Mouse (Mus musculus): ENCODE data around the gene Sirt5. TPM values are rescaled to one million over a fixed set of nuclear protein-coding genes. Genes with fewer than 3 reads are reported as not detected.
A peak's percentile ranks its signal among the peaks of the same experiment; 100 is the strongest.

Gene Sirt5
- polyA plus RNA-seq, 1 experiment from 2014 or later: 25.5 TPM

- Histone ChIP-seq H3K9ac (no peak overlapping the region), H3K27ac (replicated peaks) (no peak overlapping the region), H3K4me1 (peaks cover 19% of the 10 kb centered on the region), H3K4me3 (no peak overlapping the region), H3K36me3 (no peaks in the 10 kb centered on the region), H3K4me2 (no peak overlapping the region), H3K27me3 (replicated peaks) (no peaks in the 10 kb centered on the region), H3K9me3 (no peaks in the 10 kb centered on the region)
- 78% methylated on average over 8 of the region's 8 CpGs for WGBS
- ATAC-seq (ENCODE audit: extremely low read depth, insufficient number of reproducible peaks, low FRiP score, low TSS enrichment): no peak
Measured at GRCm38 (mm10) chr13:43349376-43349775, 15.9 kb upstream of the Sirt5 start.

GRCm38 (mm10) chr13:43350489-43351169 is 14.7 kb upstream of the Sirt5 start:
- Histone ChIP-seq H3K27ac (replicated peaks) (0 out of 2 replicates have a peak overlapping the region, but pooled peaks have one; percentile 4), H3K9ac (no peak overlapping the region), H3K27me3 (replicated peaks) (no peaks in the 10 kb centered on the region), H3K4me2 (no peak overlapping the region), H3K4me1 (peaks cover 31% of the 10 kb centered on the region), H3K36me3 (no peaks in the 10 kb centered on the region), H3K4me3 (no peak overlapping the region), H3K9me3 (no peaks in the 10 kb centered on the region)
- WGBS: 49% methylated on average over 9 of the region's 9 CpGs
- no peak for ATAC-seq (ENCODE audit: extremely low read depth, insufficient number of reproducible peaks, low FRiP score, low TSS enrichment)

DNA sequence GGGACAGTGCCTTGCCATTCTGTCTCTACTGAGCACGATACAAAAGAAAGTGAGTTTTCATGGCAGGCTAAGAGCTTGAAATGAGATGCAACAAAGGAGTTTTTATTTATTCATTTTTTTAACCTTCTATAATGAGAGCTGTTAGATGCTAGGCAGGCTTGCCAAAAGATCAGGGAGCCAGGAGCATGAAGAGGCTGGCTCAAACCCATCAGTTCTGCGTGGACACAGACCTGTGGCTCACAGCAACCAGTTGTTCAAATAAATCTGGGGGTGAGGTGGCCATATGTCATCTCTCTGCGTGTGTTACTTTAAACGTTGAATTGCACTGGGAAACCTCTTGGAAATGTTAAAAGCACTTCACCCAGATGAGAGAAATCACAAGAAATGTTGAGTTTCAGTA is 11.9 kb upstream of the Sirt5 start:
- H3K36me3 ChIP-seq: no peaks in the 10 kb centered on the region
- no peak overlapping the region for H3K27ac ChIP-seq (replicated peaks)
- H3K4me2 ChIP-seq: no peak overlapping the region
- no peak for ATAC-seq (ENCODE audit: extremely low read depth, insufficient number of reproducible peaks, low FRiP score, low TSS enrichment)
- WGBS: 75% methylated on average over 4 of the region's 4 CpGs
- H3K9ac ChIP-seq: no peak overlapping the region
- H3K4me1 ChIP-seq: peaks cover 30% of the 10 kb centered on the region
- H3K9me3 ChIP-seq: no peaks in the 10 kb centered on the region
- no peaks in the 10 kb centered on the region for H3K27me3 ChIP-seq (replicated peaks)
- no peak overlapping the region for H3K4me3 ChIP-seq

DNA sequence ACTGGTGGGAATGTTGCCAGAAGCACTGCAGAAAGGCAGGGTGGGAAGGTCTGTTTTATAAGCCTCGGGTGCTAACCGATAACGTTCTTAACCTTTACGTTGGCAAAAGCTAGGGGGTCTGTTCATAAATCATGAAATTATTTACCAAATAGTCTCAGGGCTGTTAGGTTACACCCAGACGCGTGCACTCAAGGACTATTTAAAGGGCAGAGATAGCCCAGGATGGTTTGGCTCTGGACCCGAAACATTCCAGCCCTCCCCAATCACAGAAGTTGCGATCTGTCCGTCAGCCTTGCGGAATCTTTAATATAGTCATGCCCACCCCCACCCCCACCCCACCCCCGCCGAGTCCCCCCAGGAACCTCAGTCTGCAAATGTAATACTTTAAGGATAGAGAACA is 10.9 kb upstream of the Sirt5 start:
- ATAC-seq (ENCODE audit: extremely low read depth, insufficient number of reproducible peaks, low FRiP score, low TSS enrichment): no peak
- Histone ChIP-seq H3K4me2 (peak overlapping the region; percentile 49), H3K4me3 (no peak overlapping the region), H3K9ac (peak overlapping the region; percentile 4; the same call in 1 of the 2 replicates), H3K36me3 (no peaks in the 10 kb centered on the region), H3K27ac (replicated peaks) (no peak overlapping the region), H3K9me3 (no peaks in the 10 kb centered on the region), H3K27me3 (replicated peaks) (no peaks in the 10 kb centered on the region), H3K4me1 (peaks cover 27% of the 10 kb centered on the region)
- WGBS: 35% methylated on average over 12 of the region's 12 CpGs

- no peak overlapping the region for H3K4me3 ChIP-seq
- no peak overlapping the region for H3K9ac ChIP-seq
- no peak for ATAC-seq (ENCODE audit: extremely low read depth, insufficient number of reproducible peaks, low FRiP score, low TSS enrichment)
- no peaks in the 10 kb centered on the region for H3K36me3 ChIP-seq
- H3K27ac ChIP-seq (replicated peaks): no peak overlapping the region
- no peak overlapping the region for H3K4me2 ChIP-seq
- H3K4me1 ChIP-seq: peaks cover 18% of the 10 kb centered on the region
- 80% methylated on average over 14 of the region's 14 CpGs for WGBS
- H3K9me3 ChIP-seq: no peaks in the 10 kb centered on the region
- no peaks in the 10 kb centered on the region for H3K27me3 ChIP-seq (replicated peaks)
Measured at GRCm38 (mm10) chr13:43356346-43357125, 8.8 kb upstream of the Sirt5 start.

GRCm38 (mm10) chr13:43360534-43360933 is 4.8 kb upstream of the Sirt5 start:
- 52% methylated on average over 6 of the region's 6 CpGs for WGBS

GRCm38 (mm10) chr13:43362353-43362752 is 2.9 kb upstream of the Sirt5 start:
- Histone ChIP-seq H3K36me3 (no peaks in the 10 kb centered on the region), H3K4me1 (peaks cover 10% of the 10 kb centered on the region), H3K9ac (no peak overlapping the region), H3K27me3 (replicated peaks) (no peaks in the 10 kb centered on the region), H3K27ac (replicated peaks) (no peak overlapping the region), H3K4me3 (no peak overlapping the region), H3K4me2 (no peak overlapping the region), H3K9me3 (no peaks in the 10 kb centered on the region)
- ATAC-seq (ENCODE audit: extremely low read depth, insufficient number of reproducible peaks, low FRiP score, low TSS enrichment): no peak
- 77% methylated on average over 9 of the region's 9 CpGs for WGBS

More at GRCm38 (mm10) chr13:43360534-43360933, 4.8 kb upstream of the Sirt5 start:
- Histone ChIP-seq H3K27me3 (replicated peaks) (no peaks in the 10 kb centered on the region), H3K9me3 (no peaks in the 10 kb centered on the region), H3K4me2 (no peak overlapping the region), H3K4me1 (peaks cover 7% of the 10 kb centered on the region), H3K27ac (replicated peaks) (no peak overlapping the region), H3K4me3 (no peak overlapping the region), H3K36me3 (no peaks in the 10 kb centered on the region), H3K9ac (no peak overlapping the region)
- ATAC-seq (ENCODE audit: extremely low read depth, insufficient number of reproducible peaks, low FRiP score, low TSS enrichment): no peak

DNA sequence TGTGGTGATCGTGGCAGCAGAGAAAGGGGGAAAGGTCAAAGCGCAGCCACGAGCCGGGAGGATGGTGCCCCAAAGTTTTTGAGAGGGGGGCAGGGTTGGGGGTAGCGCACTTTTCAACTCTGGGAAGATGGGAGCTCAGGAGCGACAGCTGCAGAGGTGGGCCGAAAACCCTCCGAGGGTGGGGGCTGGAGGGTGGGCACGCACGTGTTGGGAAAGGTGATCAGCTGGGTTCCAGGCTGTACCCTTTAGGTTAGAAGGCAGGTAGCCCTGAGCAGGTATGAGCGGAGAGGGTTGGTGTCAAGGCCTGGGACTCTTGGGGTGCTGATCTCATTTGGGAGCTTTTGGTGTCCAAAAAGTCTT is 509 bp downstream of the Sirt5 start:
- peak overlapping the region; percentile 64 for H3K27ac ChIP-seq (replicated peaks)
- peak overlapping the region; percentile 68 for H3K4me3 ChIP-seq
- ATAC-seq (ENCODE audit: extremely low read depth, insufficient number of reproducible peaks, low FRiP score, low TSS enrichment): no peak
- 8% methylated on average over 11 of the region's 11 CpGs for WGBS
- H3K4me2 ChIP-seq: peak overlapping the region; percentile 78
- H3K9ac ChIP-seq: peak overlapping the region; percentile 85
- peaks cover 10% of the 10 kb centered on the region for H3K4me1 ChIP-seq
- no peaks in the 10 kb centered on the region for H3K27me3 ChIP-seq (replicated peaks)
- H3K36me3 ChIP-seq: peaks cover 4% of the 10 kb centered on the region
- no peaks in the 10 kb centered on the region for H3K9me3 ChIP-seq

DNA sequence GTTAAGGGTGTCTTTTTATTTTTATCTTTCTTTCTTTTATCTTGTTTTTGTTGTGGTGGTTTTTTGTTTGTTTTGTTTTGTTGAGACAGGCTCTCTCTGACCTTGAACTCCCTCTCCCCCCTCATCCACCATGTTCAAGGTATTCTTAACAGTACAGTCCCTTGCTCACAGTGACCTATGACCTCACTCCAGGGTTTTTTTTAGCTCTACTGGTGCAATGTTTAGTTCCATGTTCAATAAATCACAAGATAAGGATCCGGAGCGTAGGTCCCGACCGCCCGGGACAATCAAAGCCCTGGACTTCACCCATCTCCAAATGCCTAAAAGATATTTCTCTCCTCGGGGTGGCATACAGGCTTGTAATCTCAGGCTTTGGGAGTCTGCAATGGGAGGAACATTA is 4.8 kb downstream of the Sirt5 start:
- Histone ChIP-seq H3K27ac (replicated peaks) (no peak overlapping the region), H3K9me3 (0 out of 2 replicates have a peak, but pooled peaks cover 7% of the 10 kb centered on the region), H3K4me2 (no peak overlapping the region), H3K4me1 (peaks cover 11% of the 10 kb centered on the region), H3K9ac (no peak overlapping the region), H3K4me3 (no peak overlapping the region), H3K36me3 (peaks cover 31% of the 10 kb centered on the region), H3K27me3 (replicated peaks) (no peaks in the 10 kb centered on the region)
- no peak for ATAC-seq (ENCODE audit: extremely low read depth, insufficient number of reproducible peaks, low FRiP score, low TSS enrichment)
- WGBS: 71% methylated on average over 6 of the region's 6 CpGs

DNA sequence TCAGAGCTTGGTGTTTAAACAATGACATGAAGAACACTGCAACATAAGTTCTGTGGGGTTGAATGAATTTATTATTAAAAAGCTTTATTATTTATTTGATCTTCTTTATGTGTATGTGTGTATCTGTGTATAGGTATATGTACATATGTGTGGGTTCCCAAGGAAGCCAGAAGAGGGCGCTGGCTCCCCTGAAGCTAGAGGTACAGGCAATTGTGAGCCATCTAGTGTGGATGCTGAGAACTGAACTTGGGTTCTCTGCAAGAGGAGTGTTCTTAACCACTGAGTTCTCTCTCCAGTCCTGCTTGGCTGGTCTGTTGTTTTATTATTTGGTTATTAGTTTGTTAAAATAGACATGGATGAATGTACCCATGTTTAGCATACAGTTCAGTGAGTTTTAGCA is 7.6 kb downstream of the Sirt5 start:
- H3K27me3 ChIP-seq (replicated peaks): no peaks in the 10 kb centered on the region
- WGBS: 78% methylated on average over 1 of the region's 1 CpGs

GRCm38 (mm10) chr13:43374205-43374604 is 8.9 kb downstream of the Sirt5 start:
- WGBS: 79% methylated on average over 10 of the region's 10 CpGs
- no peak overlapping the region for H3K27ac ChIP-seq (replicated peaks)
- ATAC-seq (ENCODE audit: extremely low read depth, insufficient number of reproducible peaks, low FRiP score, low TSS enrichment): no peak

More for the DNA sequence above, 7.6 kb downstream of the Sirt5 start:
- Histone ChIP-seq H3K36me3 (peaks cover 47% of the 10 kb centered on the region), H3K27ac (replicated peaks) (no peak overlapping the region), H3K9ac (no peak overlapping the region), H3K4me1 (0 out of 2 replicates have a peak, but pooled peaks cover 3% of the 10 kb centered on the region), H3K4me3 (no peak overlapping the region), H3K9me3 (0 out of 2 replicates have a peak, but pooled peaks cover 7% of the 10 kb centered on the region), H3K4me2 (no peak overlapping the region)
- ATAC-seq (ENCODE audit: extremely low read depth, insufficient number of reproducible peaks, low FRiP score, low TSS enrichment): no peak

More at GRCm38 (mm10) chr13:43374205-43374604, 8.9 kb downstream of the Sirt5 start:
- Histone ChIP-seq H3K9me3 (0 out of 2 replicates have a peak, but pooled peaks cover 7% of the 10 kb centered on the region), H3K4me2 (no peak overlapping the region), H3K9ac (no peak overlapping the region), H3K27me3 (replicated peaks) (no peaks in the 10 kb centered on the region), H3K36me3 (peaks cover 55% of the 10 kb centered on the region), H3K4me1 (0 out of 2 replicates have a peak, but pooled peaks cover 3% of the 10 kb centered on the region), H3K4me3 (no peak overlapping the region)
